Mouse (Mus musculus) neutrophil, adult 65 days (primary cell): ENCODE results near the gene Ciao2b. TPM values are rescaled to one million over a fixed set of nuclear protein-coding genes. Genes with fewer than 3 reads are reported as not detected.

Experiments
- total RNA-seq: library from RNA; stranded (reverse); gene quantifications from 2 replicates; pipeline ENCODE4 v1.2.4, GENCODE M21; 2023

Gene Ciao2b
- 8.8 and 11.4 TPM in 2 replicates for total RNA-seq

DNA sequence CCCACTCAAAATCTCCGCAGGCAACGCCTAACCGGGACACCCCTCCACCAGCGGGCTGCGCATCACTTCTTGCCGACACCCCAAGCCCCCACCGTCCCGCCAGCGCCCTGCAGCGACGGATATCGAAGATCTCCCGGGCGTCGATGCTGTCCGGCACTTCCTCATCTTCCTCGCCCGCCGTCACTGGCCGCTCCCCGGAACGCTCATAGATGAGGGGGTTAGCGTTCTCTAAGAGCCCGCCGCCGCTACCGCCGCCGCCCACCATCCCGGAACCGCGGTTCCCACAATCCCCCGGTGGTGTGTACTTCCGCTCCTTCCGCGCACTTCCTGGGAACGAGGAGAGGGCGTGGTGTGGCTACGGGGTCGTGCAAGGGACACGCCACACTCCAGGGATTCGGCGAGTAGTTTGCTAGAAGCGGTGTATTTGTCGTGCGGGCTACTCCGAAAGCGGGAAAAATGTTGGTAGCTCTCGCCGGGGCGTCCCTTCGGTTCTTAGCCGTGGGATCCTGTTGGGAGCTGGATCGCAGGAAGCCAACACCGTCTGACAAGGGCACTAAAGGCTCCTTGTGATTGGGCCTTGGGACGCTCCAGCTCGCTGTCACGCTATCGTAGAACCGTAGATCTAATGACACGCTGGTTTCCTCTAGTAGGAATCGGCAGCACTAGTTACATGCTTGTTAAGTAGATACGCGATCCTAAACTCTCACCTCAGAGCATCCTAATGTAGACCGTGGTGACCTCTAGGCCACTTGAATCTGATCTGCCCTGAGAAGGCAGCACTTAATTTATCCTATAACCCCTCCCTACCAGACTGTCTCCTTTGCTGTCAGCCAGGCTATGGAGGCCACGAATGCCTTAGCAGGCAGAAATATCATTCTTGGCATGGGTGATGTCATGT lies at the start of gene Ciao2b:
Gene Ciao2b (minus strand): TSS at position 540 of the 898 bp plus-strand sequence.

DNA sequence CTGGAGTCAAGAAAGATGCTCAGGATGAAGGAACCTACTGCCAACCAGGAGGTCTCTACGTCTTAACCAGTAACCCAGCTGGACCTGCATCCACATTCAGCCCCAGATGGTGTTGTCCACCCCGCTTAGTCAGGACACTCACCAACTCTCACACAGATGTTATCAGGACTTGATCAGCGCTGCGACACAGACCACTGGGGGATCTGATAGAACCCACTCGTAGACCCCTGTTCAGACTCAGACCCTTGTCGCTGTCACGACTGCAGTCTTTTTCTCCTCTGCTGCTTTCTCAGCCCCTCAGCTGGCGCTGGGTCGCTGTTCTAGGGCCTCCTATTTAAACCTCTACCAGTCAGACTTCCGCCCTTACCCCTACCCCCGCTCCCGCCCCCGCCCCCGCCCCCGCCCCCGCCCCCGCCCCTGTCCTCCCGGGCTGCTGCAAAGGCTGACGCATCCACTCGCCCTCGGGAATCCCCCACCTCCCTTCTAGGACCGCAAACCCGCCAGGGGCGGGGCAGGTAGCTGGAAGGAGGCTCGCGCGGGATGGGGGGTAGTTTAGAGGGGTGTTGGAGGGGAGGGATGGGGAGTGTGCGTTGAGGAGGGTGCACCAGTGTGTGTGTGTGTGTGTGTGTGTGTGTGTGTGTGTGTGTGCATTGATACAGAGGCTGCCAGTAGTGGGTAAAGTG lies 10.6 kb downstream of the Ciao2b start, which contains the start of gene Rrad:
Gene Rrad (minus strand): TSS at position 347 of the 683 bp plus-strand sequence.

DNA sequence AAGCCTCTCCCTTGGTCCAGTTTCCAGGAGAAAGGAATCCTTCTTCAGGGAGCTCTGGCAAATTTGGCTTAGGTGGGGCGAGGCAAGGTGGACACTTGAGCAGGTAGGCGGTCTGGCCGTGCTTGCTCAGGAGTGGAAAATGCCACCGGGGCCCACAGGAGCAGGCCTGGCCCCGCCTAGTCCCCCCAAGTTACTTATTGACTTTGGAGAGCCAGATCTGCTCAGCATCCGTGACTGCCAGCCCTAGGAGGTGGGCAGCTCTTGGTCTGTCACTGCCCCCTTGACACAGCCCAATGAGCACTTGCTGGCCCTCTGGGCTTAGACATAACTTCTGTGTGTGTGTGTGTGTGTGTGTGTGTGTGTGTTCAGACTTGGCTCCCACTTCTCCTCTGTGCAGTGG lies 17.6 kb downstream of the Ciao2b start, which contains the start of gene Cdh16:
Gene Cdh16 (minus strand): TSS at position 236 of the 400 bp plus-strand sequence.

DNA sequence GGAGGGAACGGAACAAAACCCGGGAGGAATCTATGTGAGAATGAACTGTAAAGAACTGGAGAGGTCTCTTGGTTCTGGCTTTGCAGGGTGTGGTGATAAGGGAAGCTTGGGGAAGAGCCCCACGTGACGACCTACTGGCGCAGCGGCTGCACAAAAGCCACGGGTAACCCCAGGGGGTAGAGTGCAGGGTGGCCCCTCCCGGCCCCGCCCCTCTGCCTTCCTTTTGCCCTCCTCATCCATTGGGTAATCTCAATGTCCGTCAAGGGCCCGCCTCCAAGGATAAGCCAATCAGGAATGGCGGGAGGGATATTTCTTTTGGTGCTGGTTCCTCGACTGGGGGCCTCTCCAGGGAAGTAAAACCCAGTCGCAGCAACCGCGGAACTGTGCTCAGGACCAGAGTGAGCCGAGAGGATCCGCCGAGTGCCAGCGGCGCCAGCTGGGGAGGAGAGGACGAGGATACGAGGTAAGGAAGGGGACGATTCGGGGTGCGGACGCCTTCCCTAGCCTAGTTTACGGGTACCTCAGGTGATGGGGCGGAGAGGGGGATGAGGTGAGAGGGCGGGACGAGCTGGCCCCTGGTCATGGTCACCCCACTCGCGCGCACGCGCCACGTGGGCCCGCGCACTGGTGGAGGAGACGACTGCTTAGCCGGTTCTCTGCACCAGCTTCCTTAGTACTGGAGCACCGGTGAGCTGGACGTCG lies 50.5 kb downstream of the Ciao2b start, which contains the start of gene Pdp2:
Gene Pdp2 (plus strand): TSS at position 319 of the 702 bp plus-strand sequence.

Other genes starting within 250 kb of the Ciao2b start
- 0.20 and 0.44 TPM in 2 replicates for gene Cmtm4, start 246.2 kb downstream of the Ciao2b start, total RNA-seq
- 49.2 and 90.2 TPM in 2 replicates for gene Dync1li2, start 198.9 kb downstream of the Ciao2b start, total RNA-seq
- not detected in 2 replicates for gene Terb1, start 132.1 kb downstream of the Ciao2b start, total RNA-seq
- gene Nae1, start 107.3 kb downstream of the Ciao2b start, total RNA-seq: 12.4 and 14.7 TPM in 2 replicates
- 0.29 TPM in 1 of 2 replicates, not detected in the other for gene Car7, start 107.3 kb downstream of the Ciao2b start, total RNA-seq
- 1.7 and 2.2 TPM in 2 replicates for gene Pdp2, start 50.5 kb downstream of the Ciao2b start, total RNA-seq
- not detected in 2 replicates for gene Cdh16, start 17.6 kb downstream of the Ciao2b start, total RNA-seq
- 1.7 and 1.8 TPM in 2 replicates for gene Rrad, start 10.6 kb downstream of the Ciao2b start, total RNA-seq
- gene Ces2a, start 92.0 kb upstream of the Ciao2b start, total RNA-seq: not detected in 2 replicates
- gene Ces2b, start 189.6 kb upstream of the Ciao2b start, total RNA-seq: not detected in 2 replicates
- not detected in 2 replicates for gene Ces2c, start 205.1 kb upstream of the Ciao2b start, total RNA-seq